Comparison of ENCODE assay signal across 25 mouse cellular contexts in genomic region chr1:92365366-92366075, GRCm38 (mm10).
A peak's percentile ranks its signal among the peaks of the same experiment; 100 is the strongest.
DNase-seq lines count a peak whose midpoint lies in the region; ATAC-seq lines count a peak whose summit lies in the region.
"Had no signal": no experiment of that assay in that cellular context is flagged by ENCODE, and none has a peak within 500 bp of the region (broad histone marks: within the 10 kb centered on the region; RNA-seq: fewer than 3 reads in every experiment).

No protein-coding gene starts in this region.

- no peak overlapping the region for H3K9ac ChIP-seq in midbrain, embryonic 11.5 days (ENCODE audit: low read length)
- H3K9ac ChIP-seq: embryonic facial prominence, embryonic 13.5 days; embryonic facial prominence, embryonic 15.5 days; forebrain, embryonic 12.5 days had no signal

- no peaks in the 10 kb centered on the region for H3K9me3 ChIP-seq in midbrain, embryonic 11.5 days (ENCODE audit: control insufficient read depth, low read length)
- H3K9me3 ChIP-seq in midbrain, embryonic 10.5 days (replicated peaks): no peaks in the 10 kb centered on the region
- H3K9me3 ChIP-seq: embryonic facial prominence, embryonic 13.5 days; embryonic facial prominence, embryonic 15.5 days; forebrain, embryonic 10.5 days; forebrain, embryonic 12.5 days; G1E had no signal

- H3K4me2 ChIP-seq in midbrain, embryonic 11.5 days: no peak overlapping the region
- H3K4me2 ChIP-seq: embryonic facial prominence, embryonic 13.5 days; embryonic facial prominence, embryonic 15.5 days; forebrain, embryonic 12.5 days had no signal

- H3K4me3 ChIP-seq in midbrain, embryonic 11.5 days (ENCODE audit: low read depth, low read length): no peak overlapping the region
- H3K4me3 ChIP-seq in midbrain, embryonic 10.5 days: no peak overlapping the region
- H3K4me3 ChIP-seq: embryonic facial prominence, embryonic 13.5 days; embryonic facial prominence, embryonic 15.5 days; erythroblast, embryonic 14.5 days; forebrain, embryonic 10.5 days; forebrain, embryonic 12.5 days had no signal

- H3K36me3 ChIP-seq in midbrain, embryonic 11.5 days (ENCODE audit: control insufficient read depth, insufficient read depth, low read length): no peaks in the 10 kb centered on the region
- H3K36me3 ChIP-seq in midbrain, embryonic 10.5 days: no peaks in the 10 kb centered on the region
- H3K36me3 ChIP-seq: embryonic facial prominence, embryonic 13.5 days; embryonic facial prominence, embryonic 15.5 days; forebrain, embryonic 10.5 days; forebrain, embryonic 12.5 days; G1E had no signal

- ATAC-seq in midbrain, embryonic 11.5 days (ENCODE audit: low FRiP score): no peak
- no peak for ATAC-seq in monocyte, adult 5-6 weeks (replicated peaks; ENCODE audit: insufficient number of reproducible peaks, low FRiP score, low TSS enrichment, poor library complexity, severe bottlenecking)
- ATAC-seq: activated CD4-positive, CD25-positive, alpha-beta regulatory T cell, adult 4 months; forebrain, embryonic 14.5 days; forebrain, embryonic 16.5 days; Patski had no signal

- H3K27me3 ChIP-seq in midbrain, embryonic 11.5 days (ENCODE audit: control insufficient read depth, insufficient read depth, low read length): no peaks in the 10 kb centered on the region
- H3K27me3 ChIP-seq in midbrain, embryonic 10.5 days (ENCODE audit: low read depth, poor library complexity, severe bottlenecking): no peaks in the 10 kb centered on the region
- H3K27me3 ChIP-seq: embryonic facial prominence, embryonic 13.5 days; embryonic facial prominence, embryonic 15.5 days; forebrain, embryonic 12.5 days; Patski had no signal

- H3K4me1 ChIP-seq in midbrain, embryonic 11.5 days (ENCODE audit: control insufficient read depth, insufficient read depth, low read length): no peaks in the 10 kb centered on the region
- no peaks in the 10 kb centered on the region for H3K4me1 ChIP-seq in midbrain, embryonic 10.5 days
- H3K4me1 ChIP-seq: embryonic facial prominence, embryonic 15.5 days; forebrain, embryonic 12.5 days had no signal

- peak; percentile 73 for DNase-seq in midbrain, embryonic 11.5 days (ENCODE audit: low spot score, missing footprints)
- no peak for DNase-seq in midbrain, embryonic 10.5 days (ENCODE audit: low spot score)
- DNase-seq in R1 (ENCODE audit: low read depth, low spot score): peak; percentile 57
- no peak for DNase-seq in kidney, postnatal 4 days
- DNase-seq: adrenal gland, adult 8-10 months; adrenal gland, postnatal 14 days; adrenal gland, postnatal 36 days; cerebellum, adult 11 months; cerebellum, adult 18-20 months; cerebellum, adult 8-10 months; cerebellum, adult 9-11 months; cerebellum, postnatal 14 days; cerebellum, postnatal 36 days; embryo, embryonic 11 days had no signal

- 86% methylated on average over 4 of the region's 4 CpGs for WGBS in midbrain, embryonic 11.5 days
- 85% methylated on average over 4 of the region's 4 CpGs for WGBS in midbrain, embryonic 10.5 days

- H3K27ac ChIP-seq in midbrain, embryonic 11.5 days (ENCODE audit: low read depth, low read length): no peak overlapping the region
- H3K27ac ChIP-seq in midbrain, embryonic 10.5 days (replicated peaks): no peak overlapping the region
- H3K27ac ChIP-seq: embryonic facial prominence, embryonic 13.5 days; embryonic facial prominence, embryonic 15.5 days; forebrain, embryonic 10.5 days; forebrain, embryonic 12.5 days had no signal

Comparison
In these comparisons a context has a peak if more than half of its experiments do, and no peak if none do; other contexts are left out.
1. DNase-seq: peak in midbrain, embryonic 11.5 days (single experiment) and R1 (single experiment); none in midbrain, embryonic 10.5 days (single experiment) and kidney, postnatal 4 days (0 of 2).